Mouse (Mus musculus) gastrocnemius, postnatal 25 days (tissue): Measurements from ENCODE around the gene Sufu. TPM values are rescaled to one million over a fixed set of nuclear protein-coding genes. Genes with fewer than 3 reads are reported as not detected.

Experiments used
- DNase-seq: peaks from one replicate; pipeline ENCODE4 v3.0.0; 2022
- total RNA-seq, 2 experiments: library from RNA; stranded (reverse); gene quantifications; 1 replicate in 1 of 2; 2 replicates in 1 of 2; pipeline ENCODE4 v1.2.3; 2021

The Sufu gene
- total RNA-seq, 2 experiments from 2014 or later = 6.0 to 6.1 TPM

DNA sequence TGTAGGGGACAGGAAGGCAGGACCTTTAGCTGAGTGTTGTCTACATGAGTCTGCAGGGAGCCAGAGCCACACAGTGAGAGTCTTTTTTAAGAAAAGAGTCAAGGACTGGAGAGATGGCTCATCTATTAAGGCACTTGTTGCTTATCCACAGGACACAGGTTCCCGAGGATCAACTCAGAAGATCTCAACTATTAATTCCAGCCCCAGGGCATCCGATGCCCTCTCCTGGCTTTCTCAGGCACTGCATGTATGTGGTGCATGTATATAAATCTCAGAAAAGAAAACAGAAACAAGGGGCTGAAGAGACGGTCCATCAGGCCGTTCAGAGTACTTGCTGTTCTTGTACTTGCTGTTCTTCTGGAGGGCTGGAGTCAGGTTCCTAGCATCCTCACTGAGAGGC, 4.7 kb upstream of the Sufu start:
- DNase-seq = no peak

DNA sequence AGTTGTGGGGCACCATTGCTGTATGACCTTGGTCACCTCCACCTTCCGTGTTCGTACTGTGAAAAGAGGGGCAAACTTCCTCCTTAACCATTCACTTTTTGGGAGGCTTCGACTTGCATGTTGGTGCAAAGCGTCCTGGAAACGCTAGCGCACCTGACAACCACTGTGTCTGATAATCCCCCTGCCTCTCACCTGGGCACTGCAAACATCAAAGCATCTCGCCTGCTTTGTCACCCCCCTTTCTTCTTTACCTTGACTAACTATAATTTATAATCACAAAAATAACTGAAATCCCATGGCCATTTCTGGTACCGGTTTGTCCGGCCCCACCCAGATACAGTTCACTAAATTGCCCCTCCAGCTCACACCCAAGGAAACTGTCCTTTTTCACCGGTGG, 2.0 kb upstream of the Sufu start:
- no peak for DNase-seq

DNA sequence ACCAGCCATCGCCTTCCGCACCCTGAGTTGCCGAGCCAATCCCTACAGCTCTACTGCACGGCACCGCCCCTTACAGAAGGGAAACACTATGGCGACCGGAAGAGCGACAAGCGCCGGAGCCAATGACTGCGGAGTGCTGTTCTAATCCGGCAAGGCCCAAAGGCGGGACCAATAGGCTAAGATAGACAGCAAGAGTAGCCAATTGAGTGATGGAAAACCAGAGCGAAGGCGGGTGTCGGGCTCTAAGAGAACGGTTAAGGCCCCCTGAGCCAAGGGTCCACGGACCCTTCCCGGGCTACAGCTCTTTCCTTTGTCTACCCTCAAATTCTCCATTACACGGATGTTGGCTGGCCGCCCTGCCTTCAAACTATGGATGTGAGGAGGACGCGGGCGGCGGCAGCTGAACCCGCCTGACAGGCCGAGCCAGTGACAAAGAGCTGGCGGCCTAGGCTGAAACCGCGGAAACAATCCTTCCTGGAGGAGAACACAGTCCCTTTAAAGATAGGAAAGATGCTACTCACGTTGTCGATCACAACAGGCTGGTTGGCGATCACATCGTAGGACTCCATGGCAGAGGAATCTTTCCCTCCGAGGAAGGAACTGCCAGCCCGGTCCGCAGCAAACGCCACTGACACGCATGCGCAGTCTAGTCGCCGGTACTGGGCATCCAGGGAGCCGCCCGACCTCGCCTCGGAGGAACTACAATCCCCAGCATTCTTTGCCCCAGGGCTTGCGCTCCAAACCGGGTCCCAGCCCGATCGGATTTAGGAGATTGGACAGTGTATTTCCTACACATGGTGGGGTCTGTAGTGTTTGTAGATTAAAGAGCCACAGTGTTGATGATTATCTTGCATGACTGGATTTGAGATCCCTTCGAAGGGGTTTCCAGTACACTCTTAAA, 1.3 kb upstream of the Sufu start, which contains the start of gene Actr1a:
TSS of gene Actr1a (minus strand) at position 640 of the 901 bp plus-strand sequence.
- DNase-seq = peak; percentile 94

DNA sequence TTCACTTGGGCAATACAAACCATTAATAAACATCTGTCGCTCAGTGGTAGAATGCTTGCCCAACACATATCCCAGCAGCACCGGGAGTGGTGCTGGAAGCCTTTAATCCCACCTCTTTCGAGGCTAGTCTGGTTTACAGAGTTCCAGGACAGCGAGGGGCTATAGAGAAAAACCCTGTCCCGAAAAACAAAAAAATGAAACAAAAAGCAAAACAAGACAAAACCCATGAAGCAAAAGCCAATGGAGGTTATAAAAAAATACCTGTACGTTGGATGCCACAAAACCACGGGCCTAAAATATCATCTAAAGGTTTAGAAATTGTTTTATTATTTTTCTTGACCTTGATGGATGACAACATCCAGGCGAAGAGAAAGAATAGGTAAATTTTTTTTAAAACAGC, 587 bp upstream of the Sufu start:
- no peak for DNase-seq

DNA sequence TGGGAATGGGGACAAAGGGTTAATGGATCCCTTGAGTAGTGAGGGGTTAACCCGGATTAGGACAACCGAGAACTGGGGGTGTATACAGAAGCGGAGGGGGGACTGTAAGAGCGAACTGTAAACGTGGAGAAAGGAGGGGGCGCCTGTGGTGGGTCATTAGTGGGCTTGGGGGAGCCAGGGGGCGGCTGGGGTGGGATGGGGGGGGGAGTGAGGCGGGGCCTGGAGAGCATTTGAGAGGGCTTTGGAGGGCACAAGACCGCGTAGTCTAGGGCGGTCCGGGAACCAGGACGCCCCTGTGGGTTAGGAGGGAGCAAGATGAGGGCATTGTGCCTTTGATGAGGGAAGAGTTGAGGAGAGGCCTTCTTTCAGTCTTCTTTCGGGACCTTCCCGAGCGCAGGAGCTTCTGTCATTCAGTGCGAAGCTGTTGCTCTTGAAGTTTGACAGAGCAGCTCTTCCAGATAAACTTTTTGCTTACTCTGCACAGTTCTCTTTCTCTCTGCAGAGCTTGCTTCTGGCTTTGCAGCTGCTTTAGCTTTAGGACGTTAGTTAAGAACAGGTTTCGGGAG, 823 bp downstream of the Sufu start:
- DNase-seq = no peak

DNA sequence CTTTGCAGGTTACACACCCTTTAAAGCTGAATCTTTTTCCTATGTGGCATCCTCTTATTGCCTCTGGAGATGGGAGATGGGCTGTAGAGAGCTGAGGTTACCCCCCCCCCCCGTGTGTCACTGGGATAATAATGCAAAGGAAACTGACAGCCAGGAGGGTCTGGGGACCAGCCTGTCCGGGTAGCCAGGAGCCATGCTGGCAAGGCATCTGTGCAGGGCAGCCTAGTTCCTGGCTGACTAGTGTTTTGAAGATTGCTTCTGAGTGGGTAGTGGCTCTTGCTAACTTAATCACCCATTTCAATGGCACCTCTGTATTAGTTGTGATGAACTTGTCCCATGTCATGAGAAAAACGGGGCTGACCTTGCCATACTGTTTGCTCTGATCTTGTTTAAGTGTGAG, 1.7 kb downstream of the Sufu start:
- no peak for DNase-seq

DNA sequence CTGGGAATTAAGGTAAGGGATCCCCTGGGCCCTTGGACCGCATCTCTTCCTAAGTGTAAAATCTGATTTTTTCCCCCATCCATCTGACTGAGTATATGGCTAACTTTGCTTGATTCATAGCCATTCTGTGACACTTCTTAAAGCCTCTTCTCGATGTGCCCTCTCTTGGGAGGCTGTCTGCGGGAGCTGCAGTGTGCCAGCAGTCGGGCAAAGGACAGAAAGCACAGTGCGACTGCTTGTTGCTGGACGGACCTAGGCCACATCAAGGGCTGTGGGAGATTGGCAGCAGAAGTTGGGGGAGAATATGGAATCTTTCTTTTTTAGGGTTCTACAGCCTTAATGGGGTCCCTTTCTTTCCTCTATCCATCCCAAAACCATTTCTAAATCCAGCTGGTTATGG, 2.7 kb downstream of the Sufu start:
- no peak for DNase-seq

DNA sequence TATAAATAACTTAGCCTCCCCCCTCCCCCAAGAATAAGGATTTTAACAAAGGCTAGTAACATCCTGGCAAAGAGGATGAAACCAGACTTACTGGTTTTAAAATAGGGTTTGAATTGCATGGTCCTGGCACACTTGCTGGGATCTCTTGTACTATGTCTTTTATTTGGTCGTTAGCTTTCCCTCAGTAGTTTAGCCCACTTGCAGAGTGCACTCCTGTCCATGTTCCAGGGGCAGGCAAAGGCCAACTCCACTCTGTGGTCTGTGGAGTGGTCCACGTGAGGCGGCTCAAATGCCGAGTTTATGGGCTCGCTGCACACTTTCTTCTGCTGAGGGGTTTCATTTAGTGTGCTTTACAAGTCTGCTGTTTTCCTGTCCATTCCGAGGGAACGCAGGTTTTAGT, 3.2 kb downstream of the Sufu start:
- no peak for DNase-seq

DNA sequence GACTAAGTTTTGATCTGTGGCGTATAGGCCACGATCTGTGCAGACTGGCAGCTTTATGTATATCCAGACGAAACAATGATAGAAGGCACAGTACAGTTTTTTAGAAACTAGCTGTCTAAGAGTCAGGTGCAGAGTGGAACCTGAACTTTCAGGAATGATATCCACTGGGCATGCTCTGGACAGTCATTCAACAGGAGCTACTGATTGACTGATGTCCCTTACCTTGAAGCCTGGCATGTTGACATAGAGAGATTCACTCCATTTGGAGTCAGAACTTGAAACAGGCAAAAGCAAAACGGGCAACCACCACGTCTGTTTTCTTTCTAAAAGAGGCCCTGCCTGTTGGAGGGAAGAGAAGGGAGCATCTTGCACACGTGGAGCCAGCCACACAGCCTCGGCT, 3.9 kb downstream of the Sufu start:
- DNase-seq = no peak

DNA sequence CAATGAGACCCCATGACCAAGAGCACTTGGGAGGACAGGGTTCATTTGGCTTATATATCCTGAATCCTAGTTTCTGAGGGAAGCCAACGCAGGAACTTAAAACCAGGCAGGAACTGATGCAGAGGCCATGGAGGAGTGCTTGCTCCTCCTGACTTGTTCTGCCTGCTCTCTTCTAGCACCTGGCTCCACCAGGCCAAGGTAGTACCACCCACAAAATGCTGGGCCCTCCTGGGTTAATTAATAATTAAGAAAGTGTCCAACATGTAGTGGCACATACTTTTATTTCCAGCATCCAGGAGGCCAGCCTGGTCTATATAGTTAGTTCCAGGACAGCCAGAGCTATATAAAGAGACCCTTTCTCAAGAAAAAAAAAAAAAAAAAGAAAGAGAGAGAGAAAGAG, 7.3 kb downstream of the Sufu start:
- no peak for DNase-seq

DNA sequence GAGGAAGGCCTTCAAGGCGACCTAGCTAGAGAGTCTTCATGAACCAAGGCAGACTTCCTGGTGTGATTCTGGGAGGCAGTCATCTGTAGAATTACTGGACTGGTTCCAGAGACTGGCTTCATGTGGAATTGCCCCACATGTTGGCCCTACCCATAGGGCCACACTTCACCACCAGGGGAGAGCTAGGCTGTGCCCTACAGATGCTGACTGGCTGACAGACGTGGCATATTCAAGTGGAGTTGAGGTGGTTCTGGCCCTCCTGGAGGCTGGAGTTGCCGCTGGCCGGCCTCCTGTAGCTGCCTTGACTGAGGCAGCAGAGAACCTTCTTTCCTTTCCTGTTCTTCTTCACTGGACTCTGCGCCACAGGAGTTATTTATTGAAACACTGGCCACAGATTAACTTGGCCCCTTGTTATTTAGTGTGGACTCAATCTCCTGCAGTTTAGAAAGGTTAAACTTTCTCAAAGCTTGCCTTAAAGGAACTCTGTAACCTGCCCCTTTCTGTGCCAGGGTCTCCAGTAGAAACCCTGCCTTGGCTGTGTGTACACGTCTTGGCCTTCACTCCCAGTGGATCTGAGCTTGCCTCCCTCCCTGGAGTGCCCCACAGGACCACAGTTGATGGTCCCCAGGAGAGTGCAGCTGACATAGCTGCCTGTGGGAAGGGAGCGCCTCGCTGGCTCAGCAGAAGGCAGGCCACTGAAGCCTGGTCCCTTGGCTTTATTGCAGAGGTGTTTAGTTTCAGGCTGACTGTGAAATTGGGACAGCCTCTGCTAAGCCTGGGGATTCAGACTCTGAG, 10.1 kb downstream of the Sufu start:
- no peak for DNase-seq

DNA sequence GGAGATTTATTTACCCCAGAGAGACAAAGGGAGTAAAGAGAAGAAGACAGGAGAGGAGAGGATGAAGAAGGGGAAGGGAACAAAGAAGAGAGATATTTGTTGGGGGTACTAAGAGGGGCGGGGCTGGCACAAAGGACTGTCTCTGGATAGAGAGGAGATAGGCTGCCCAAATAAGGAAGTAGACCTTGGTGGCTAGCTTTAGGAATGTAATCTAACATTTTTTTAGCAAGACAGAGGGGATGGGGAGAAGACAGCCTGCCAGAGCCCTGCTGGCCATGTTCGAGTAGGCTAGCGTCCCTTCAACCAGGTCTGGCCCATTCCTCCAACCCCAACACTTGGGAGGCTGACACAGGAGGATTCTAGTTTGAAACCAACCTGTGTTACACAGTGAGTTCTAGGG, 12.8 kb downstream of the Sufu start:
- DNase-seq = no peak

DNA sequence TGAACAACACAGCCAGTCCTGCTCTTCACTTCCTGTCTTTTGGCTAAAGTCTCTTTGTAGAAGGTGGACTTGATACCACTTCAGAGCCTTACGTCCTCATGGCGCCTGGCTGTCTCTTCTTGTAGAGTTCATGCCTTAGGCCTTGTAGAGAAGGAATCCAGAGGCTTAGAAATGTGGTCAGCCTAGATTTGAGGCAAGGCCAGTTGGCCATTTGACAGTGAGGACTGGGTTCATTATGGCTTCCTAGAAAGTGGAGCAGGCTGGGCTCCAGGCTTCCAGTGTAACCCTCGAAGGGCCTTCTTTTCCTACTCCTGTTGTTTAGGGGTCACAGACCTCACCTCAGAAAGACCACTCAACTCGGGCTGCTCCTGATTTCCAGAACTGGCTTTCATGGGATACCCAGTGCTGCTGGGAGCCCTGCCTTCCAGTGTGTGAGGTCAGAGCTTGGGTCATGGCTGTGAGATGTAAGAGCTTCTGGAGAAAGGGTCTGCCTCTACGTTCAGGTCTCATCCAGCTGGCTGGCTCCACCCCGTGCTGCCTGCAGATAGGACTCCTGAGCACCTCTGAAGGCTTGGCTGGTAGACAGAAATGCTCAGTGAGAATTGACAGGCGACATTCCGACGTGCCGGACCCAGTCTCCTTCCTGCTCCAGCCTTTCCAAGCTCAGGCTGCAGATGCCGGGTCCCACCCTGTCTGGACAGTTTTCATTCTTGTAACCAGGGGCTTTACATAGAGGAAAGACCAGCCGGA, 15.5 kb downstream of the Sufu start:
- no peak for DNase-seq

DNA sequence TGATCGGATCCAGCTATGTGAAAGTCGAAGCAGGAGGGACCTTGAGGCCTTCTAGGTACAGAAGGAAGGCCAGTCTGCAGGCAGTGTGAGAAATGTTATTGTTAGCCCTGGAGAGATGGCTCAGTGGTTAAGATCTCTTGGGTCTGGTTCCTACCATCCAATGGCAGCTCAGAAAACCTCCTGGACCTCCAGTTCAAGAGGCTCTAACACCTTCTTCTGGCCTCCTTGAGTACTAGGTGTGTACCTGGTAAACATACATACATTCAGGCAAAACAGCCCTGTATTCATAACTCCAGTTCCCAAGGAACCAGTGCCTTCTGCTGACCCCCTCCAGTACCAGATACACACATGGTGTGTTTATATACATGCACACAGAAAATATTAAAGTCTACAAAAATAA, 17.3 kb downstream of the Sufu start:
- DNase-seq = no peak

DNA sequence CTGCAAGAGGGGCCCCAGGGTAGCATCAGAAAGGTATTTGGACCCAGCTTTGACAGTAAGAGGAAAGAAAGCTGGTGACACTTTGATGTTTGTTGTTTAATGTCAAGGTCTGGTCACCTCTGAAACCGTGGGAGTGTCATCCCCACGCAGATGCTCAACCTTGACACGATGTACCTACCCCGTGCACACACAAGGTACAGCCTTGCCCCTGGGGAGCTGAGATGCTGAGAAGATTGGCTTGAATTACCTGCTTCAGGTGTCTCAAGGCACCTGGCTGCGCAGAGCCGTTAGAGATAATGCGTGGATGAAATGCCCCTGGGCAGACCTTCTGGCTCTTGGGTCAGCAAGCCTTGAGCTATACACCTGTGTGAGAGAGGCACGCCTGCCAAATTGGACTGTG, 17.8 kb downstream of the Sufu start:
- DNase-seq = no peak

DNA sequence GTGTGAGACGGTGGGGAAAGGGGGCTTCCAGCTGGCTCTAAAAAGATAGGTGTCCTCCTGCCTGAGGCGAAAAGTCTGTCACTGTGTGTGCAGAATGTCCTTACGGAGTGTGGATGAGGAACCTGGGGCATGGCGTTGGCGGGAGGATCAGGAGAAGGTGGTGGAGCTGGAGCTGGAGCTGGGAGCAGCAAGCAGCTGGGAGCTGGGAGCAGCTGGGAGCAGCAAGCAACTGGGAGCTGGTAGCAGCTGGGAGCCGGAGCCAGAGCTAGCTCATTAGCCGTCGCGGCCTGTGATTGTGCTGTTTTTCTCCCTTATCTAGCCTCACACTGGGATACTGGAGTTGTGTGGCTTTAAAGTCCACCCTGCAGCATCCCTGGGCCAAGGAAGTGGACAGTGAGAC, 19.6 kb downstream of the Sufu start:
- DNase-seq = no peak

DNA sequence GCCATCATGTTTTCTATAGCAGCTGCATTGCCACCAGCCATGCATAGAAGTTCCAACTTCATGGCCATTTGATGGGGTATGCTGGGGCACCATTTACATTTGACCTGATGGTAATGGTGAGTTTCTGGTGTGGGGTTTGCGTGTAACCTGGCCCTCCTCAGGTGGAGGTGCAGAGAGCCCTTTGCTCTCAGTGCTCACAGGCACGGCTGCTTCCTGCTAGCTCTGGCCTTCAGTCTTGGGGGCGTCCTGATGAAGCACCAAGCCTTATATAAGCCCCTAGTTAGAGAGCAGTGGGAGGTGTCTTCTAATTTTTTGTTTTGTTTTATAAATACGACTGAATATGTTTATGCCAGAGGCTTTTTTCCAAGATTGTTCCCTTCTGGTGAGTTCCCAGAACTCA, 21.4 kb downstream of the Sufu start:
- DNase-seq = no peak

DNA sequence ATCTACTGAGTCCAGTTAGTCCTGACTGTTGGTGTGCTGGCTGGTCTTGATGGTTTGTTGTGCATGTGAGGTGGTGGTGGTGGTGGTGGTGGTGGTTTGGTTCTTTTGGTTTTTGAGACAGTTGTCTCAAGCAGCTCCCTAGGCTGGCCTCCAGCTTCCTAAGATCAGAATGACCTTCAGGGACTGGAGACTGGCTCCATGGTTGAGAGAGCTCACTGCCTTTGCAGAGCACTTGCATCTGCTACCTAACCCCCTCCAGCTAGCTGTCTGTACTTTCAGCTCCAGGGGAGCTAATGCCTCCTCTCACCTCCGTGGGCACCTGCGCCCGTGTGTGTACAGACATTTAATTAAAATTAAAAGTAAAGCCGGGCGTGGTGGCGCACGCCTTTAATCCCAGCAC, 23.7 kb downstream of the Sufu start:
- DNase-seq = no peak

DNA sequence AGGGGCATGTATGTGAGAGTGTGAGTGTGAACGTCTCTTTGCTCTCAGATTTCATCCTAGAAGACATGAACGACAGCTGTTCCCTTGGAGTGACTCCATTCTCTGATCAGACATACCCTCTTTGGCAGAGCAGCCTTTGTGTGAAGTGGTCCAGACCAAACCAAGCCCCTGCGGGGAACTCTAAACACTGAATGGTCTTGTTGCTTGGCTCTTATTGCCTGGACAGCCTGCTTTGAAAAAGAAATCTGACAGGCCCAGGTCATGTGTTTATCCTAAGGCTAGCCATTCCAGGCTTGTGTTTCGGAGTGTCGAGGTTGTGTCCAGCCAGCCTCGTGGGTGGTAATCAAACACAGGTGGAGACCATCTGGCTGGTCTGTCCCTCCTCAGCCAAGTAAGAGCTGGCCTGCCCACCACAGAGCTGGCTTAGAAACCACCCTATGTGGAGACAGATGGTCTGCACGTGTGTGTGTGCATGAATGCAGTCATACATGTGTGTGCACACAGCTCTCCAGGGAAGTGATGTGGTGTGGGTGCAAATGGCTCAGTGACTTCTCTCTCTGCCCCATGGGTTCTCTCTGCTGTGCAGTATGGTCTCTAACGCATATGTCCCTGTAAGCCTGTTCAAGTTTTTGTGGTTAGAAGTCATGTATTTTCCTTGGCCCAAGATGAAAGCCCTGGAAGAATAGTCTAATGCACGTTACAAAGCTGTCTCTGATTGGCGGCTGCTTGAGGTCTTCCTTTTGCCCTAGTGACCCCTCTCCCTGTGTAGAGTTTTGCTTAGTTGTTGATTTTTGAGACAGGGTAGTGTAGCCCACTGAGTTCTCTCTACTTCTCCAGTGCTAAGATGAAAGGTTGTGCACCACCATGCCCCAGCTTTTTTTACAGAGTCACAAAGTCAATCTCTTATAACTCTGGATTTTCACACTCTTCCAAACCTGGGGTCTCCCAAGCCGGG, 26.0 kb downstream of the Sufu start:
- peak; percentile 13 for DNase-seq

DNA sequence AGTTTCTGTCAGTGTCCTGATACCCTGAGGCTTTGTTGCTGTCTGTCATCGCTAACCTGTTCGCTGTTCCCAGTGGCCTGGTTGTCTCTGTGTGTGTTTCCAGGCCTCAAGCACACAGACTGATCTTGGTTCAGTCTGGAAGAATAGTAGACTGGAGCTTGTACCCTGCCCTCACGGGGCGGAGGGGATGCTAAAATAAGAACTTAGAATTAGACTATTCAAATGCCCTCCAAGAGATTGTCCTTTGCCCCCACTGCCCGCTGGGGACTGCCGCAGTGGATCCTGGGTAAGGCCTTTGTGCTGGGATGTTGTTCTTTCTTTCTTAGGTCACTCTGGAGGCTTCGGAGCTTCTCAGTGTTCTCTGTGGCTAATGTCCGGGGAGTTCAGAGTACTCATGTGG, 28.6 kb downstream of the Sufu start:
- DNase-seq = no peak

DNA sequence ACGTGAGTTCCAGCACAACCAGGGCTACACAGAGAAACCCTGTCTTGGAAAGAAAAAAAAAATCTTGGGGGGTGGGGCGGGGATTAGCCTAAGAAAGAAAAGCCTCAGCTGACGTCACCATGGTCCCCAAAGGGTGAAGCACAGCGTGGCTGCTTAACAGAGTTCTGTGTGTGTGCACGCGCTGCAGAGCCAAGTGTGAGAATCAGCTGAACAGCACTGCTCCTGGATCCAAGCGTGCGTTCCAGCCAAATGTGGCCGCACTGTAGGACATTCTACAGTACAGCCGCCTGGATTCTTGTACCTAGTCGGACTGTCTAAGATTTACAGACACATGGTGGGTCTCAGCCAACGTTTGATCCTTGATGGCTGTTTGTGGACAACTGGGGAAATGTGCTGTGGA, 29.8 kb downstream of the Sufu start:
- DNase-seq = no peak
